Mouse (Mus musculus) natural killer cell, adult 2 months (primary cell): ENCODE results near the gene Map4k2.
A peak's percentile ranks its signal among the peaks of the same experiment; 100 is the strongest.
"Not testable (repeated sequence)": the region's sequence is repeated elsewhere in the genome, so short reads cannot be mapped to it uniquely, and the experiment has no call there.

Experiments used
- DNase-seq, 2 experiments: peaks; one replicate each; pipeline ENCODE4 v3.0.0; 2022; ENCODE audit warnings: low spot score in 2 of 2

The Map4k2 gene

DNA sequence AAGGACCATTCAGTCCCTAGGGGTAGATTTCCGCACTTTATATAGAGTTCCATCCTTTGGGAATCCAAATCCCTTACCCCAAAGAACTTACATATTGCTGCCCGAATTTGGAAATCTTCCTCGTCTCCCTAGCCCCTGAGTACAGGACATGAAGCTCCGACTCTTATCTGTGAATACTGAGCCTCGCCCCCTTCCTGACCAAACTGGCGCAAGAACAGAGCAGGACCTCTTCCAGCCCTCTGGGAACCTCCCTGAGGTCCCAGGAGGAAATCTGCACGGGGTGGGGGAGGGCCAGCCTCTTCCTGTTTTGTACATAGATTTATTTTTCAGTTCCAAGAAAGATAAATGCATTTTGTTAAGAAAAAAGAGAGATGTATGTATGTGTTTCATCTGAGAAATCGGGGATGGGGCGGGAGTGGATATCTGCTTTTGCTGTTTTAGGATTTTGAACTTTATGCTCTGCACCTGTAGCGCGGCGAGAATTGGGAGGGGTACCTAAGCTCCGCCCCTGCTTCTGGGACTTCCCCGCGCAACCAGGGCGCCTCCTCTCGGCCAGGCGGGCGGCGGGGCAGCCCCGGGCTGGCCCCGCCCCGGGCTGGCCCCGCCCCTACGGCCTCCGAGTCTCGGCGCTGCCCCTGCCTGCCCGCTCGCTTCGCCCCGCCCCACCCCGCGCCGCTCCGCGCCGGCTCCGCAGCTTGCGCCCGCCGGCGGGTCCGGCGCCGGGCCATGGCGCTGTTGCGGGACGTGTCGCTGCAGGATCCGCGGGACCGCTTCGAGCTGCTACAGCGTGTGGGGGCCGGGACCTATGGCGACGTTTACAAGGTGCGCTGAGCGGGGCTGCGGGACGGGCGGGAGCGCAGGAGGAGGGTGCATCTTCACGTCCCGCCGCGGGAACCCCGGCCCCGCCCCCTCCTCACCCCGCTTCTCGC lies at the start of gene Map4k2:
Map4k2 (plus strand) TSS at position 612 of the 929 bp plus-strand sequence.
- peak; percentile 81 to 88 for DNase-seq

DNA sequence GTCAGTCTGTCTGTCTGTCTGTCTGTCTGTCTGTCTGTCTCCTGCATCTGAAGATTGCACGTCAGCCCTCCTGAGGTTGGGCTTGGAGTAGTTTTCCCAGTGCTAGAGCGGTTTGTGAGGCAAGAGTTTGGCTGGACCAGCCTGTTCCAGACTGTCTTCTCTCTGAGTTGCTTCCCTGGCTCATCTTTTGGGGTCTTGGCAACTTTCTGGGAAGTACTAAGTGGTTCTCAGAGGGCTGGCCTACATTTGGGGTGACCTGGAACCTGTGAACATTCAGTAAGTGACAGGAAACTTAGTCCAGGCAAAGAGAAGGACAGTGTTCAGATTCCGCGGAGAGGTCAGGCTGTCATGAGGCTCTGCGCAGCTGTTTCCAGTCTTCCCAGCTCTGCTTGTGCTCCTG lies 48.7 kb upstream of the Map4k2 start:
- DNase-seq: no peak

DNA sequence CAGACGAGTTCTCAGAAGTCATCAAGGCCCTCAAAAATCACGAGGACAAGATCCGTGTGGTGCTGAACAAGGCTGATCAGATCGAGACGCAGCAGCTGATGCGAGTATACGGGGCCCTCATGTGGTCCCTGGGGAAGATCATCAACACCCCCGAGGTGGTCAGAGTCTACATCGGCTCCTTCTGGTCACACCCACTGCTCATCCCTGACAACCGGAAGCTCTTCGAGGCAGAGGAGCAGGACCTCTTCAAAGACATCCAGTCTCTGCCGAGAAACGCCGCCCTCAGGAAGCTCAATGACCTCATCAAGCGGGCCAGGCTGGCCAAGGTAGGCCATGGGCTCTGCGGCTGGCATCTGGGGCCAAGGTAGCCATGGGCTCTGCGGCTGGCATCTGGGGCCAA lies 46.6 kb upstream of the Map4k2 start:
- DNase-seq: no peak

GRCm38 (mm10) chr19:6296551-6297210 lies 44.3 kb upstream of the Map4k2 start:
- DNase-seq: no peak

DNA sequence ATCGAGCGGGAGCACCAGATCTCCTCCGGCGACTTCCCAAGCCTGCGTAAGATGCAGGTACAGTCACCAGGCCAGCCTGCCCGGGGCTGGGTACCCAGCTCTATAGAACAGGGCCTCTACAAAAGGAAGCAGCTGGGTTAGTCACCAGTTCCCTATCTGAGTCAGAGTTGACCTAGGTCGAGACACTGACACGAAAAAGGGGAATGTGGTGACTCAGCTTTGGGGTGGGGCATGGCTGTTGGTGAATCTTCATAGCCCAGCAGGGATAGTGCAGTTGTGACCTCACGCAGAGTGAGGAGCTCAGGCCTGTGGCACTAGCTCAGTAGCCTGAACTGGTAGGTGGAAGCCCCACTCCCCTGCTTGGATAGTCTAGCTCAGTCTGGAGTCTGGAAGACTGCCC lies 43.3 kb upstream of the Map4k2 start:
- peak; percentile 35 to 46 for DNase-seq

DNA sequence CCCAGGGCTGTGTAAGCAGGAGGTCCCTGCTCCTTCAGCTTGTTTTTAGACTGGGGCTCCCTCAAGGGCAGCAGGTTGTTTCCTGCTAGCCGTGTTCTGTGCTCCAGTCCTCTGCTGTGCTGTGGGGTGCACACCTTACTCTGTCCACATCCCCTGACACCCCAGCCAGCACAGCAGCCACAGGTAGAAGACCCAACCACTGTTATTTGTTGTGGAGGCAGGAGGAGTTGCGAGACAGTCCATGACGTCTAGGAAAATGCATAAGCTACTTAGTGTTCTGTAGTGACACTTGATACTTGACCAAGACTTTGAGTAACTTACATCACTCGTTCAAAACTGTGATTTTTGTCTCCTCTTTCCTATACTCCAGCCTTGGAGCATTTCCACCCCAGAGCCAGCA lies 41.9 kb upstream of the Map4k2 start:
- DNase-seq: no peak

GRCm38 (mm10) chr19:6299450-6300267 lies 41.3 kb upstream of the Map4k2 start:
- peak; percentile 36 to 46 for DNase-seq

GRCm38 (mm10) chr19:6300402-6300841 lies 40.5 kb upstream of the Map4k2 start:
- no peak for DNase-seq

DNA sequence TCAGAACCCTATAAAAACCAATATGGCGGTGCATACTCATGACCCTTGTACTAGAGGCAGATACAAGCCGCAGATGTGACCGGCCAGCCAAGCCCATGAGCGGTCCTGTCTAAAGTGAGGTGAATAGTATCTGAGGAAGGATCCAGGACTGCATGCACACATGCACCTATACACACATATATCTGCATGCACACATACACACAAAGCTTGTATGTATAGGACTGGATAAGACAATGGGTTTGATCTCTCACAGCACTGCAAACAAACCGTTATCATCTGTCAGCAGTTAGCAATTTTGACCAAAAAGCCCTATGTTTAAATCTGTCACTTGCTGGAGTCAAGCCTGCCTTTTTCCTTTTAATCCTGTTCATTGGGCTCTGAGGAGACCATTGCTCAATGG lies 38.8 kb upstream of the Map4k2 start:
- DNase-seq: no peak

DNA sequence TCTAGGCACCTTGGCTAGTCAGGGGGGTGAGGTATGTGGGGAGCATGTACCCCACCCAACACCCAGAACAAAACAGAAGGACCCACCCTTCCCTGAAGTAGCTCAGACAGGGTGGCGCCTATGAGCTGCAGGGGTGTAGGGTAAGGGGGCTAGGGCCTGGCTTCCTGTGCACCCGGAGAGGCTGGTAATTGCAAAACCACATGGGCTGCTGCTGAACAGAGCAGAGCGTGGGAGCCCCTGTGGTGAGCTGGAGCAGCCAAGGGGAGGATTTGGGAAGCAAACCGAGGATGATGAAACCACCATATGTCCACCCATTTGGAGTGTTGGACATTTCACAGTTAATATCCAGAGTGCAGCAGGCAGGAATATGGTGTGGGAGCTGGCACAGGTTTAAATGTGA lies 38.4 kb upstream of the Map4k2 start:
- DNase-seq: no peak

DNA sequence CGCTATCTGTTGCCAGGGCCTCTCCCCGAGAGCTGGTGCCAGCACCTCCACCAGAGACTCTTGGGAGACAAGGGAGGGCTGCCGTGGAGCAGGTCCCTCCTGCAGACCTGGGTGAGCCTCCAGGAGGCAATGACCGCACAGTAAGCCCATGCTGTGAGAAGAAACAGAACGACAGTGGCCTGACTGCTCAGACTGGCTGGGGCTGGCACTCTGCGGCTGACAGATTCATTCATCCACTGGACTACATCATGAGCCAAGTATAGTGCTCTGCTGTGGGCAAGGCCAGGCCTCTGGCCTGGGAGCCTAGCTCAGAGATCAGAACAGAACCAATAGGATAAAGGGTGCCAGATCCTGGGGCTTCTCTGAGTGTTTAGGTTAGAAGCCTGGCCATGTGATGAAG lies 37.1 kb upstream of the Map4k2 start:
- DNase-seq: no peak

DNA sequence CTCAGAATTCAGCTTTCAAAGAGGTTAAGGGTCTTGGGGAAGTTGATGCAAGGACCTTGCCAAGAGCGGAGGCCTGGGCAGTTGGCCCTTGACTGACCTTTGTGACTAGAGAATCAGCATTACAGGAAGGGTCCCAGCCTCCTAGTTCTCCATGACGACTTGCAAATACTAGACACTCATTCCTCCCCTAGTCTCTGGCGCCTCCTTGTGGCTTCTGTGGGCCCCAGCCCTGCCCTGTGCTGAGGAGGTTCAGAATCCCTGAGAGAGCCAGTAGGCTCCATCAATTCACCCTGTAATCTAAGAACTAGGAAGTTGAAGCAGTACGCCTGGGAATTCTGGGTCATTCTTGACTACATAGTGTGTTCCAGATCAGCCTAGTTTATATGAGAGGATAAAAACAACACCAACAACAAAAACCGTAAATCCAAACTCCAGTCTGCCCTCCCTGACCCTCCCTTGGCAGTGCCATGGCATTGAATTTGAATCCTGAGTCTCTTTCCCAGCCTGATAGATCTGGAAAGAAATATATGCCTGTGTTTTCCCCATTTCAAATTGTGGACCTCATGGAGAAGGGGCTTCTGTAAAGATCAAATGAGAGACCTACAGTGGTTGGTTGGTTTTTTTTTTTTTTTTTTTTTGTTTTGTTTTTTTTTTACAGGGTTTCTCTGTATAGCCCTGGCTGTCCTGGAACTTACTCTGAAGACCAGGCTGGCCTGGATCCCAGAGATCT lies 36.0 kb upstream of the Map4k2 start:
- DNase-seq: peak; percentile 78 to 88

DNA sequence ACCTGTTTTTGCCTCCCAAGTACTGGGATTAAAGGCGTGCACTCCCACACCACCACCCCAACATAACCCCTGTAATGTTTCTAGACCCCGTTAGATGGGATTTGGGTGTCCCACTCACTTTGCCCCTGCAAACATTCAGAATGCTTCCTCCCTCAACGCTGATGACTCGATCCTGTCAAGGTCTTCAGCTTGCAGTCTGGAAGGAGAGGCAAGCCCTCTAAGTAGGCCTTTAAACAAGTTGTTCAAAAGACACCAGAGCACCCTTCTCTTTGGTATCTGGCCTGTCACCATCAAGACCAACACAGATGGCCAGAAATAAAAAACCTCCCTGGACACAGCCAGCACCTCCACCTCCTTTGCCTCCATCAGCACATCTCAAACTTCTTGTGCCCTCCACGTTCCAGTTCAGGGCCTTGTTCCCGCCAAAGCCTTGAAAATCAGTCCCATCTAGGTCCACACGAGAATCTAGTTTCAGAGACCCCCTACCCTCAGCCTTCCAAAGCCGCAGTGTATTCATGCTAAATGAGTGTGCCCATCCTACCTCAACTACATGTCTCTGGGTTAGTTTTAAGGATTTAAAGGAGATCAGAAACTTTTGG lies 35.3 kb upstream of the Map4k2 start:
- DNase-seq: no peak

DNA sequence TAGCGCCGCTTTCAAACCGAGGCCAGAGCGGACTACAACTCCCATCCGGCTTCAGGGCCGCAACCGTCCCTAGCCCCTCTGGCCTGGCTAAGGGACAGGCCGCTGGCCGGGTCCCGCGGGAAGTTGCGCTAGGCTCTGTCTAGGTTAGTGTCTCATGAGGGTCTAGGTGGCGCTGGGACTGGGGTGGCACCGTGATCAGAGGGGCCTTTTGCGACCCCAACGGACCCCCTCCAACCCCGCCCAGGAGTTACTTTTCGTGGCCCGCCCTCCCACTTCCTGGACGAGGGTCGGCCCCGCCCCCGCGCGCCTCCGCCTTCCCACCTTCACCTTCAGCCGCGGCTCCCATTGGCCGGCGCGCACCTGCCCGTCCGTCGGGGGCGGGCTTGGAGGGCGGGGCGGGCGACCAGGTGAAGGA lies 34.8 kb upstream of the Map4k2 start, which contains the start of gene Cdc42bpg:
Cdc42bpg (plus strand) TSS at position 320 of the 415 bp plus-strand sequence.
- DNase-seq: peak; percentile 72 to 83

GRCm38 (mm10) chr19:6306586-6306985 lies 34.3 kb upstream of the Map4k2 start:
- DNase-seq: peak; percentile 69 to 83

DNA sequence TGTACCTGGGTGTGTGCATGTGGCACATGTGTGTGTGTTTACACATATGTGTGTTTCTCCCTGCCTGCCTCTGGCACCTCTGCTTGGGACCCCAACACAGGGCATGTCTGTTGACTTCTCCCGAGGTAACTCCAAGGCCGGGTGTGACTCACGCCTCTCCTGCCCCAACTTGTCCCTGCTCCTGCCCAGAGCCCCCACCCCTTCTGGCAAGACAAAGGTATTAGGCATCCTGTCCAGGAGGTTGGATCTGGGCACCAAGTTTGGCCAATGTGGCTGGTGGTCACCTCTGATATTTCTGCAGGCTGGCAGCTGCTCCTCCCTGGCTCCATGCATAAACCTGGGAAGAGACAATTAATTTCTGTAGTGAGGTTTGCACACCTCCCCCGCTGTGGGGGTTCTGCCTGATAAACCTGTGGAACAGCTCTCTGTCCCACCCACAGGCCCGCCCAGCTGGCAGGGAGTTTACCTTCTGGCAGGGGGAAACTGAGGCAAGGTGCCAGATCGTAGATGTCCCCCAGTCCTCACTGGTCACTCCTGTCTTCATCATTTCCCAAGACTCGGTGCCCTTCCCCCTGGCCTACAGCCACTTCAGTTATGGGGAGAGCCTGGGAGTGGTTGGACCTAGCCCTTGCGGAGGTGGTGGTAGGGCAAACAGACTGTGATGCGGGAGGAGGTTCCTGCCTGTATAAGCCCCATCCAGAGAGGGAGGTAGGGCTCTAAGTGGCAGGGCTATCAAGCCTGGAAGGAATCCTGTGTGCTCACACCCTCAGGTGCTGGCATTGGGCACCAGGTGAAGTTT lies 33.0 kb upstream of the Map4k2 start:
- no peak for DNase-seq

- no peak for DNase-seq
Measured at GRCm38 (mm10) chr19:6310181-6310580, 30.8 kb upstream of the Map4k2 start.

GRCm38 (mm10) chr19:6311783-6312182 lies 29.2 kb upstream of the Map4k2 start:
- not testable (repeated sequence) for DNase-seq

GRCm38 (mm10) chr19:6313796-6314195 lies 27.1 kb upstream of the Map4k2 start:
- no peak for DNase-seq

DNA sequence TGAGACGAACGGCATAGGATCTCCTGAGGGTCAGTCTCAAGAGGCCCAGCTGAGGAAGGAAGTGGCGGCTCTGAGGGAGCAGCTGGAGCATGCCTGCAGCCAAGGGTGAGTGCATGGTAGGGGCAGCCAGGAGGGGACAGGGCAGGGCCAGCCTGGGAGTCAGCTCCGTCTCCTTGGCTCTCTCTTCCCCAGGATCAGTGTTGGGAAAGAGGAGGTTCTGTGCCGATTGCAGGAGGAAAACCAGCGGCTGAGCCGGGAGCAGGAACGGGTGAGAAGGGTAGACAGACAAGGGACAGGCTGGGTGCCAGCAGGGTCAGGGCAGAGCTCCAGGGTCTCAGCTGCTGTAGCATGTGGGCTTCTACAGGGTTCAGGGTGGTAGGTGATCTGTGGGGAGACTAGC lies 26.4 kb upstream of the Map4k2 start:
- no peak for DNase-seq
